Mouse (Mus musculus): Measurements from ENCODE around the gene Add3. TPM values are rescaled to one million over a fixed set of nuclear protein-coding genes. Genes with fewer than 3 reads are reported as not detected.

Add3 gene
- total RNA-seq, 2 experiments from 2014 or later: 43.3 to 57.5 TPM

DNA sequence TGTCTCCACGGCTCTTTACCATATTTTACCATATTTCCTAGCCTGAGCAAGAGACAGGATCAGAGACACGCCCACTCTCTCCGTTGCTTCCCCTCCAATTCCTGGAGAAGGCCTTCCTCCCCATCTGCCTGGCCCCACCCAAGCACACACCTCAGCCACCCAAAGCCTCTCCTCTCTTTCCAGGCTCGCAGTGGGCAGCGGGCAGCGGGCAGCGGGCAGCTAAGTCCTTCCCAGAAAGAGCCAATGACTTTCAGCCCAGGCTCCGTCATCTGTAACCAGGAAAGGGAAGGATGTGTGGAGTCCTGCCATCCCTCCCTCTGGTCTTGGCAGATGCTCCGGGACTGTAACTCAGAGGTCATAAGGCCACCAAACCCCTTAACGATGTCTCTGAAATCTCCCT is 120.0 kb downstream of the Add3 start:
- ATAC-seq (replicated peaks; ENCODE audit: poor library complexity, severe bottlenecking): no peak

DNA sequence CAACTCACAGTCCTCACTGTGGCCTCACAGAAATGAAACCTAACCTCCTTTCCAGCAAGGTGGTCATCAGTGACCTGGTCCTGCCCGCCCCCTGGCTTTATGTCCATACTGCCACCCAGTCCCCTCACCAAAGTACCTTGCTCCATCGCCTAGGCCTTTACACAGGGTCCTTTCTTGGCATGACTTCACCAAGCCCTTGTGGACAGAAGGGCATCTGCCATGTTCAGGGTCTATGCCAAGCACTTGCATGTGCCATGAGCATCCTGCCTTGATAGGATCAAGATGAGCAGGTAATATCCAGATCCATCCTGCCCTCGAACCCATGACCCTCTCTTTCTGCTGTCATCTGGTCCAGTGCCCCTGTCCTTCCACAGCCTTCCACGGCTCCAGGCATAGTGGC is 120.6 kb downstream of the Add3 start:
- ATAC-seq (replicated peaks; ENCODE audit: poor library complexity, severe bottlenecking): no peak

DNA sequence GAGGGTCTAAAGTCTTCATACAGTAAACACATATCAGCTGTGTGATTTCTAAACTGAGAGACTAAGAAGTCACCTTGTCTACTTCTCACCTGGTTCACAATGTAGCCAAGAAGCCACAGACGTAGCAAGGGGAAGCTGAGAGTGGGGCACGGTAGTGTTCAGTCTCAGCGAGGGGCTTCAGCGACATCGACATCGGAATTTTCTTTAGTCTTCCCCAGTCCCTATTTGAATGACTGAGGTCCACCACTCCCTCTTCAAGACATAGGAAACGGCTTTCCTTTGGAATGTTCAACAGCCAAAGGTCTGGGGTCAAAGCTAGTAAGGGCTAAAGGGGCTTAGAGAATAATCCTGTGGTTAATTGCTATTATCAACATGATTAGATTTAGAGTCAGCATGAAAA is 121.8 kb downstream of the Add3 start:
- ATAC-seq (replicated peaks; ENCODE audit: poor library complexity, severe bottlenecking): no peak

DNA sequence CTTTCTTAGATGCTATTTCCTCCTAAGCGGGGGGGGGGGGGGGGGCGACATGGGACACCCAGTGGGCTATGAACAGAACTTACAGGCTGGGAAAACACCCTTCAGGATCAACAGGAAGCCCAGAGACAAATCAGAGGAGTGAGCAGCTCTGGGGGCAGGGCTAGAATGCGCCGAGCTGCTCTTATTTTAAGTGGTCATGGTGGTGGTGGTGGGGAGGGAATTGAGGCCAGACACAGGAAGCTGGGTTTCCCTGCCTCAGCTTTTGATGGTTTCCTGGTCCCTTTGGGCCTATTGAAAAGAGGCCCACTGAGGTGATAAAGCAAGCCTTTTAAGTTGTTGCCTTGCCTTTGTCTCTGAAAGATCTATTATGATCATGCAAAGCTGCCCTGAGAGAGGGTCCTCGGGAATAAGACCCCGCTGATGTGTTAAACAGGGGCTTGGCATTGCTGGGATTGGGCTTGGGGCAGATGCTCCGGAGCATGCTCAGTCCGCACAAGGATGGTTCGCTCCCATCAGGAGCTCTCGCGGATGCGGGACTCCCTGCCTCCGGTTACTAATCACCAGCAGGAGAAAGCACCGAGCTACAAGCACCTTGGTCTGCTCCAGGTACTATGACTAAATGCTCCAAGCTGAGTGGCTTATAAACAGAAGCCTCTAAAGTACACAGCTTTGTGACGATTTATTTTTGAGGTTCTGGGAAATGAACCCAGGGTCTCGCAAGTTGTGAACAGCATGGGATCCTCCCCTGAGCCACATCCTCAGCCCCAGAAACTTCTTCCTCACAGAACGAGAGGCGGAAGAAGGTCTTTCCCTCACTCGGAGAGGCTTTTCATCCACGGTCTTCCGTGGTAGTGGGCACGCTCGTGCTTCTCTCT is 123.9 kb downstream of the Add3 start:
- ATAC-seq (replicated peaks; ENCODE audit: poor library complexity, severe bottlenecking): peak; percentile 42

DNA sequence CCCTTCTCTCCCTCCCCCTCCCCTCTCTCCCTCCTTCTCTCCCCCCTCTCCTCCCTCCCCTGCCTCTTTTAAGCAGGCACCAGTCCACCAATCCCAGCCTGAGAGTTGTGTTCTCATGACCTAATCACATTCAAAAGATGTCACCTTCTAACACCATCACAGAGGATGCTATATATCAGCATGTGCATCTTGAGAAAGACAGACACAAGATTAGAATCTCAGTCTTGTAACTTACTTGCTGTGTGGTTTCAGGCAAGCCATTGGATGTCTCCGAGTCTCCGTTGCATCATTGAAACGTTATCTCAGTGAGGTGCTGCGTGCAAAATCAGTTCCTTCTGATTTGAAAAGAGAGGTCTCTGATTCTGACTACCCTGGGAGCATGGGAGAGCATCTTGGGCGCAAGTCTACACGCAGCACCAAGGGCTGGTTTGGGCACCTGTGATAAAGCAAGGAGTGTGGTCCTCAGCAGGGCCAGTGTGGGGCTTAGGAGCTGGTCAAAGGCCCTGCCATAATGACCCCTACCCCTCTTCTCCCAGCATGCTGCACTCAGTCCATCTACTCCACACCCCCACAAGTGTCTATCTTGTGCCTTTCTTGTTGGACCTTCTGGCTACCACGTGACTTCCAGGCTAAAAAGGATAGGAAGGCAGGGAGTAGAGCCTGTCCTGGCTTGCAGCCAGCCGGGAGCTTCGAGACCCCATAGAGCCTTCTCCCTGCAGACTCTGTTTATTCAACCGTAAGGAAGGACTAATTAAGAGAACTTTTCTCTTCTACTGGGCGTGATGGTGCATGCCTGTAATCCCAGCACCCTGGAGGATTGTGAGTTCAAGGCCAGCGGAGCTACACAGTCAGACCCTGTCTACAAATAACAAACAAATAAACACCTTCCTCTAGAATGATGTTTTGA is 124.8 kb downstream of the Add3 start:
- ATAC-seq (replicated peaks; ENCODE audit: poor library complexity, severe bottlenecking): peak; percentile 36; the same call in 1 of the 2 replicates

DNA sequence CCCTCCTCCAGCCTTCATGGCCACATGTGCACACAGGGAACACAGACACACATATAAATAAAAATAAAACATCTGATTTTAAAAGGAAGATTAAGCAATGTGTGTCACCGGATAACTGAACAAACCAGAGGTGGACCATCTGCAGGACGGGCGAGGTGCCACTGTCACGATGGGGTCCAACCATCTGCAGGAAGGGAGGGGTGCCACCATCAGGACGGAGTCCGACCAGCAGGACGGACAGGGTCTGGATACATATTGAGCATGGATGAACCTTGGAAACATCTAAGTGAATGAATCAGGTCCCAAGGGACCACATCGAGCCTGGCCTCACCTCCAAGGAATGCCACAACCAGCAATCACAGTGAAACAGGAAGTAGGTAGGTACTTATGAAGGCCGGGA is 127.1 kb downstream of the Add3 start:
- ATAC-seq (replicated peaks; ENCODE audit: poor library complexity, severe bottlenecking): 0 out of 2 replicates have a peak, but pooled peaks have one; percentile 34

DNA sequence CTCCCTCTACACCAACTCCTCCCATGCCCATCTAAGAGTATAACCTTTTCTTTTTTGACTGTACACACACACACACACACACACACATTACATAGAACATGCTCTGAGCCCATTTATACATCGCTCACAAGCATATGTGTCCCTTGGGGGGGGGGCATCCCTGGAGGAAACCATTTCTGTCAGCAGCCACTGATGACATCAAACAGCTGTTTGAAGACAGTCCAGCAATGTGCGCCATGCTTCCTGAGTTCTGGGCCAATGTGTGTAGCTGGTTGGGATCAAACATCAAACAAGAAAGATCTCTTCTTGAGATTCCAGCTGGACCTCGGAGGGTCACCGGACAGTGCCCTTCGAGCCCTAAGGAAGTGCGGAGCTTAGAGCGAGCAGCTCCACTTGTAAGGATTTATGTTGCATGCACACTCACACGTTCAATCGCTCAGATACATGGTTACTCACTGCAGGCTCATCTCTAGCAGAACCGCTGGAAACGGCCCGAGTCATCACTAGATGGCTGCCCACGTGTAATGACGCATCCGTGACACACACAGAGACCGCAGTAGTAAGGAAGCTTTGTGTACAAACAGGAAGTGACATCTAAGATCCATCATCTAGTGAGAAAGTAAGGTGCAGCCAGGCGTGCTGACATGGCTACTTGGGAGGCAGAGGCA is 132.9 kb downstream of the Add3 start:
- ATAC-seq (replicated peaks; ENCODE audit: poor library complexity, severe bottlenecking): peak; percentile 82

DNA sequence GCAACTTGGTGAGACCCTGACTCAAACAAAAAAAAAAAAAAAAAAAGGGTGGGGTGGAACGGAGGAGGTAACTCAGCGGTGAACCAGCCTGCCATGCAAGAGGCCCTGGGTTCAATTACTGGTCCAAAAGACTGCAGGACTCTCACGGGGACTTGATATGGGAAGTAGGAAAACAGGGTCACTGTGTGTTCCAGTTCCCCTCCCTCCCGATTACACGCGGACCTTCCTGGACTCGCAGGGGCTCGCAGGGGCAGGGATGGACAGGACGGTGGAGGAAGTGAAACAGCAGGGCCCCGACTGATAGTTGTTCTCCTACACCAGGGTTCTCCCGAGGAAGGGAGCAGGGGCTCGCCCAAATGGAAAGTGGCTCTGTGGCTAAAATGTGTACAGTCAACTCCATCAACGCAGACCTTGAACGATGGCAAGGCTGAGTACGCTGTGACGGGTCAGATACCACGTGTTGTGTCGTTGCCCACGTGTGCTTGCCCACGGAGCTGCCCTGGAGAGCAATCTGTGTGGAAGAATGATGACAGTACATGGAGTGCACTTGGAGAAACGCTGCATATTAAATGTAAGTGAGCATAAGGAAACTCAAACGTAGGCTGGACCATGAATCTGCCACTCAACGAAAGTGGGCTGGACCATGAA is 133.7 kb downstream of the Add3 start:
- peak; percentile 76 for ATAC-seq (replicated peaks; ENCODE audit: poor library complexity, severe bottlenecking)

DNA sequence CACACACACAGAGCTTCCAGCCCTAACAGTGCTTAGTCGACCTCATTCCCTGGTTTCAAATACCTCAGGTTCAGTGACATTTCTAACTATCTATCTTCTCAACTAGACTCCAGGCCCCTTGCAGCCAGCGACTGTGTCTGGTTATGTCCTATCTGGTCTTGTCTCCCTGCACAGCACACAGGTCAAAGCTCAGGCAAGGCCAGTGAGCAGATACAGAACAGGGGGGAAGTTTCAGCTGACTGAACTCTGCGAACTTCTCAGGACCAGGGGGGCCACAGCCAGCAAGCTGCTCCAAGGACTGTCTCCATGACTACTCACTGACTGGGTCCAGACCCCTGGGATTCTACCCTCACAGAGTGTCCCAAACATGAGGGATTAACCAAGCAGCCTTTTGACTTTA is 135.0 kb downstream of the Add3 start:
- ATAC-seq (replicated peaks; ENCODE audit: poor library complexity, severe bottlenecking): no peak

DNA sequence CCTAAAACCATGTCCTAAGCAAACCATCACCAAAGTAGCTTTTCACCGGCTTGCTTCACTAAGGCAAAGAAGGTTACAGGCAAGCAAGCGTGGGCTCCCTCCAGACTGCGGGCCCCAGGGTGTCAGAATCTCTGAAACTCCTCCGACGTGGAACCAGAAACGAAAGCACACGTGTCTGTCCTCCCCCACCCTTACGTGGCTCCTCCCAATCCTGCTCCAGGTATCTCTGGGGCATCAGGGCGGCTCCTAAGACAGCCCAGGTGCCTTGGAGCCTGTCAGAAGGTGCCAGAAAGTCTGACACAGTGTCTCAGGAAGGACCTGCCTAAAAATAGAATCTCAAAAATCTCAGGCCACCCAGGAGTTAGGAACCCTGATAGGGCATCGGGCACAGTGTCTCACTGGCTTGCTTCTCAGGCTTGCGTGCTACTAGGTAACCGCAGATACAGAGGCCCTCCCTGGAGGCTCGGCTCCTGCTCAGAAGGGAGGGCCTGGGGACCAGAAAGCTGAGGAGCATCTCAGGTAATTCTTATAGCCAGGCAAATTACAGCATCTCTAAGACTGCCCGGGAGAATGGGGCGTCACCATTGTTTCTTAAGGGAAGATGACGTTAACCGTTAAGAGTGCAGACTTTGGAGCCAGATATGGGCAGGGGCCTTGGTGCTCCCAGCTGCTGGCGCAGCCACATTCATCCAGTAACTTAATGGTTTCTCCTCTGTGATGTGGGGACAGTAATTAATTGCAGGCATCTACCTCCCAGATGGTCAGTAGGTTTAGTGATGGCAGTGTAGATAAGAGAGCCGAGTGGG is 136.9 kb downstream of the Add3 start:
- no peak for ATAC-seq (replicated peaks; ENCODE audit: poor library complexity, severe bottlenecking)

DNA sequence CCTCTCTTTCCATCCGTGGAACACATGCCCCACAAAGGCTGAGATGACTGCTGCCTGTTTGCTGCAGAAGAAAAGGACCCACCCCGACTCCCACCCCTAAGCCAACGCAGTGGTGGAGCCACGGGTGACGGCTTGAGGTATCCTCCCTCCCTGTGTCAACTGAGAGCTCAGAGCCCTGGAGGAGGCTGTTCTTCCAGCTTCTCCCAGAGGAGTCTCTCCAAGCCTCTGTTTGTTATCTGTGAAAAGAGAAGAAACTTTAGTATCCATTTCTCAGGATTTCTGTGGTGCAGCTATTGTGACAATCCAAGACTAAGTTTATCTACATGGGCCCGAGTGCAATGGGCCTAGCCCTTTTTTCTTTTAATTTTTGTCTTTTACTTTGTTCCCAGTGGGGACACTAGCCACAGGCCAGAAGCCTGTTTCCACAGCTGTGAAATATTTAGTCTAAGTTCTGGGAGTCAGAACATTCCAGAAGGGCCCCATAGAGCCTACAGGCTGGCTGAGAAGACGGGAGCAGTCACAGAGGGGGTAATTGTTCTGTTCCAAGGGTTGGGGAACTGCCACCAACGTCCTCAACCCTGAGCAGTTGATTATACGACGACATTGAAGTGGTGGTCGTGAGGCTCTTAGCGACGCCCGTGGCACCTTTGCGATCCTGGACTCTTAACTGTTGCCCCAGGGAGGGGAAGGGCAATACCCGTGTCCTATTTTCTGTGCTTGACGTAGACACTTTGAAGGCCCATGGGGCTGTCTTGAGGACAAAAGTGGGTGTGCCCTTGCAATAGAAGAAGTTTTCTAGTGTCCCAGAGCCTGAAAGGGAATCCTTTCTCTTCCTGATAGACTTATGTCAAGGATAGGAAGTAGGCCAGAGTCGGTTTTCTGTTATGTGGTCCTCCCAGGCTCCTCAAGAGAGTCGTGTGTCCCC is 138.5 kb downstream of the Add3 start:
- ATAC-seq (replicated peaks; ENCODE audit: poor library complexity, severe bottlenecking): no peak

DNA sequence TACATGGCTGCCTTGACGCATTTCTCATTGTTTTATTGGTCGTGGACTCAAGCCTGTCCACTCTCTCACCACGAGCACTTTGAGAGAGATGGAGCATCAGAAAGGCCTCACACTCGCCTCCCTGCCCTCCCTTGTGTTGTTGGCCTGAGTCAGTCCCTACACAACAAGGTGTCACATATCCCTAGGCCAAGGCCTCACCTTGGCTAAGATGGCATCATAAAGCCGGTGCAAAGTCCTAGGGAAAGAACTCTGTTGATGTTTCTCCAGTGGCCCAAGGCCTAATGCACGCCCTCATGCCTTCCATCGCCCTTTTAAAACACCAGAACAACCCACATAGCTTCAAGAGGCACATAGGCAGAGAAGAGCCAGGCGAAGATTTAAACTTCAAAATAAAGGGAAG is 140.0 kb downstream of the Add3 start:
- ATAC-seq (replicated peaks; ENCODE audit: poor library complexity, severe bottlenecking): no peak

DNA sequence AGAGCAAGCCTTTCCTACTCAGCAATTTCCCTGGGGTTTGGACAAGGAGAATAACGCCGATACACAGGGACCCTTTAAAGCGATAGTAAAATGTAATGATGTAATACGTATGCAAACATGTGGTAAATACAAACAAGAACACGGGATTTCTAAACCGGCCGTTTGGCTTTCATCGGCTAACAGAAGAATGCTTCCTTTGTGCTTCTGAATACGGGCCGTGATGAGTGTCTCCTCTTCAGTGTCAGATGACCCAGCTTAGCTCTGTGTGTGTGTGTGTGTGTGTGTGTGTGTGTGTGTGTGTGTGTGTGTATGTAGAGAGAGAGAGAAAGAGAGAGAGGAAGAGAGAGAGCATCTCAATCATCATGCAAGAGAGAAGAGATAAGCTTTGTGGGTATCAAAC is 142.3 kb downstream of the Add3 start:
- ATAC-seq (replicated peaks; ENCODE audit: poor library complexity, severe bottlenecking): no peak

DNA sequence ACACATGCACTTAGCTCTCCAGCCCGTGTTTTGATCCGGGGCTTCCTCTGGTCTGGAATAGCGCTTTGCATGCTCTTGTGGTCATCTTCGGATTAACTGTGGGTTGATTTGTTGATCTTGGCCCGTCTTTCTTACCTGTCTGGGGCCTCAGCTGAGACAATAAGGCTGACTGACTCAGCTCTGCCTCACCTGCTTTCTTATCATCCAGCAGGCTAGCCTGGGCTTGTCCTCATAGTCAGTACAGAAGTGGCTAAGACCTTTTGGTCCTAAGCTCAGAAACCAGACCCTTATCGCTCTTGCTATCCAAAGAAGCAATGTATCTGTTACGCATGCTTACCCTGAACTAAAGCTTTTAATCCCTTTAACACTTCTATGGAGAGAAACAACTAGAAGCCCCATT is 143.5 kb downstream of the Add3 start:
- ATAC-seq (replicated peaks; ENCODE audit: poor library complexity, severe bottlenecking): no peak

DNA sequence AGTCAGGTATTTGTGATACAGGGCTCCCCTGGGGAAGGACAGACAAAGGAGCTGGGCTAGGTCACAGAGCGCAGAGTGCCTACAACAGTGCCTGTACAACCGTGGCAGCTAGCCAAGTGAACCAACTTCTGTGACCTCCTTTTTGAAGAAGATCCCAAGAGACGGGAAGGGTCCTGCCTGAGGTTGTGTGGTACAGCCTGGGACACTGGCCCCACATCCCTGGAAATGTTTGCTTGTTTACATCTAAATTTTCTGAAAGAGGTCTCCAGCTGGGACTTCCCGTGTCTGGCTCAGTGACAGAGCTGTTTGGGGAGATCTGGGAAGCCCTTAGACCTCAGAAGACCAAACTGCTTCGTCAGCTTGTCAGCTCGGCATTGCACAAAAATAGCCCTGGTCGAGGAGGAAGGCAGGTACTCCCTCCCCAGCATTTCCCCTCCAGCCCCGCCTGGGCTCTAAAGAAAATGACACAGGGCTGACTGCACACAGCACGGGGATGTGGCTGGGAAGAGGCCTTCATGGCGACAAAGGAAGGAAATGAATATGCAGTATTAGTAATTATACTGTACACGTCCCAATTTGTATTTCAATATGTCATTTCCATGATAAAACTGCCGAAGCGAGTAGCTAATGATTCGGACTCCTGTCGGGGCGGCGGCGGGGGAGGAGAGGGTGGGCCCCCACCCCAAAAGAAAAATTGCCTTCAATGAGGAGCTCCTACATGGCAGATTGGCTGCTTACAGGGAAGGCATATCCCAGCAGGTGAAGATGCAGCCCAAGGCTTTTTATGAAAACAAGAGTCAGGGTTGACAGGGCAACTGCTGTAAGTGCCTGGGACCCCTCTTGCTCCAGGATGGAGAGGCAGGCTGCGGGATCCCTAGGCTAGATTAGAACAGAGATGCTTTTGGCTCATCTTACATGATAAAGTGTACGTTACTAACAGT is 144.3 kb downstream of the Add3 start:
- peak; percentile 88 for ATAC-seq (replicated peaks; ENCODE audit: poor library complexity, severe bottlenecking)

DNA sequence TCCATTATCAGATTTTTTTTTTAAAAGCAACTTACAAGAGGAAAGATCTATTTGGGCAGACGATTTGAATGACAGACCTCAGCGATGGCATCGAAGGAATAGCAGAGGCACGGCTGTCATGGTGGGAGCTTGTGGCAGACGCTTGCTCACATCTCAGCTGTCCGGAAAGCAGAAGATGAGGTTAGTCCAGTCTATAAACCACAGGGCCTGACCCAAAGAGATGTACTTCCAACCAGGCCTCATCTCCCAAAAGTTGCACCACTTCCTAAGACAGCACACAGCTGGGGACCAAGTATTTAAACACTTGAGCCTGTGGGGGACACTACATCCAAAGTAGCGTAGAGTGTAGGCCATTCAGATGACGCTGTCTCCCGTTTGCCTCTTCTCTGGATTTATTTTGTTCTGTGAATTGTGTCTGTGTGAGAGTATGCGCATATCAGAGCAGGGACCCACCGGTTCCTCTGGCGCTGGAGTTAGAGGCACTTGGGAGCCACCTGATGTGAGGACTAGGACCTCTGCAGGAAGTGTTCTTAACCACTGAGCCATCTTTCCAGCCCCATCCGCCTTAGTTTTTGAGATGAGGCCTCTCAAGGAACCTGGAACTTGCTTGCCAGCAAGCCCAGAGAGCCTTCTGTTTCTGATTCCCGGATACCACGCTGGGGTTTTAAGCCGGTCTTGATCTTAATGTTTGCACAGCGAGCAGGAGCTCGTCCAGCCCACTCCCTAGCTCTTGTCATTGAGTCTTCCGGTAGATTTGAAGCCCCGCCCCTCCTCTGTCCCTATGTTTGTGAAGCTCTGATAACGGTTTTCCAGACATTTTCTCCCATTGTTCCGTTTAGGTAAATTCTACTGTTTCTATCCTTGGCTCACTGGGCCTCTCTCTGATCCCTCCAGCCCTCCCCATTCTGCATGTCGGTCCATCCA is 156.3 kb downstream of the Add3 start:
- peak; percentile 86 for ATAC-seq (replicated peaks; ENCODE audit: poor library complexity, severe bottlenecking)
